In the genomic region with DNA sequence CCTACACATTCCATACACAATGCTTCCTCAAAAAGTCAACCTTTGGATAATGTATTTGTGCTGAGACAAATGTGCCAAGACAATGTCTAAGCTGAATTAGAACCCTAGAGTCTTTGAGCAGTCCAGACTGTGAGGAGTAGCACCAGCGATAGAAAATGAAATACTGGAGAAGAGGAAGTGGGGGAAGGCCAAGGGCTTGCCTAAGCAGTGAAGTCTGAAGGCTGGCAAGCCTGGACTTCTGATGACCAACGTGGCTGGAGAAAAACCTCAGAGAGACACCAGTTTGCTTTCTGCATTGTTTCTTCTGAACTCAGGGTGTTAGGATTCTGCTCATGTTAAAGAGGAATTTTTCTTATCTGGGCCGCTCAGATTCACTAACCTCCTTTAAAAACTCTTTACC, we compare ENCODE assay signal across 35 mouse cellular contexts. TPM values are rescaled to one million over a fixed set of nuclear protein-coding genes. Genes with fewer than 3 reads are reported as not detected.
DNase-seq lines count a peak whose midpoint lies in the region; ATAC-seq and TF ChIP-seq lines count a peak whose summit lies in the region.
"Had no signal": no experiment of that assay in that cellular context is flagged by ENCODE, and none has a peak within 500 bp of the region (broad histone marks: within the 10 kb centered on the region; RNA-seq: fewer than 3 reads in every experiment).

No protein-coding gene starts in this region.

- TF ChIP-seq EP300 in CH12.LX (IDR thresholded peaks at IDR 0.05; ENCODE audit: low read length) = no peak

- no peak for TF ChIP-seq RAD21 in CH12.LX (IDR thresholded peaks at IDR 0.05; ENCODE audit: low read depth, low read length)

- H3K9me3 ChIP-seq in CH12.LX (replicated peaks; ENCODE audit: low read length) = no peaks in the 10 kb centered on the region
- H3K9me3 ChIP-seq in midbrain, embryonic 11.5 days (ENCODE audit: control insufficient read depth, low read length) = no peaks in the 10 kb centered on the region
- H3K9me3 ChIP-seq: forebrain, embryonic 13.5 days; heart, embryonic 12.5 days; hindbrain, embryonic 13.5 days; kidney, embryonic 15.5 days; midbrain, embryonic 15.5 days had no signal

- no peak overlapping the region for H3K9ac ChIP-seq in CH12.LX (ENCODE audit: insufficient read depth, low read depth)
- H3K9ac ChIP-seq in midbrain, embryonic 11.5 days (ENCODE audit: low read length) = no peak overlapping the region
- H3K9ac ChIP-seq: forebrain, embryonic 13.5 days; heart, embryonic 12.5 days; hindbrain, embryonic 13.5 days; kidney, embryonic 15.5 days; liver, embryonic 14.5 days; midbrain, embryonic 15.5 days had no signal

- H3K27ac ChIP-seq in CH12.LX (ENCODE audit: insufficient read depth, low read depth) = no peak overlapping the region
- H3K27ac ChIP-seq in small intestine, adult 2 months (ENCODE audit: insufficient read depth, low read depth, low read length) = peak overlapping the region; percentile 58
- no peak overlapping the region for H3K27ac ChIP-seq in midbrain, embryonic 11.5 days (ENCODE audit: low read depth, low read length)
- H3K27ac ChIP-seq: forebrain, embryonic 13.5 days; hindbrain, embryonic 13.5 days; kidney, embryonic 15.5 days; layer of hippocampus, adult 2 months; liver, embryonic 14.5 days; midbrain, embryonic 15.5 days had no signal

- H3K79me2 ChIP-seq in CH12.LX (replicated peaks; ENCODE audit: control insufficient read depth, extremely low read depth, insufficient read depth, poor library complexity, severe bottlenecking) = no peaks in the 10 kb centered on the region

- 47% methylated on average over 3 of the region's 3 CpGs for whole genome bisulfite sequencing in small intestine, adult 2 months
- 77% methylated on average over 3 of the region's 3 CpGs for WGBS in midbrain, embryonic 11.5 days

- TF ChIP-seq POLR2A in CH12.LX (IDR thresholded peaks at IDR 0.05; ENCODE audit: low read depth, low read length) = no peak
- no peak for TF ChIP-seq POLR2A in small intestine, adult 2 months (IDR thresholded peaks at IDR 0.05; ENCODE audit: low read depth, low read length)

- H3K4me1 ChIP-seq in CH12.LX (ENCODE audit: control insufficient read depth in 1 of 2, insufficient read depth in 2 of 2) = peaks cover 7 to 21% of the 10 kb centered on the region in 2 experiments
- peaks cover 12% of the 10 kb centered on the region; the same call in 1 of the 2 replicates for H3K4me1 ChIP-seq in small intestine, adult 2 months (ENCODE audit: control insufficient read depth, insufficient read depth, insufficient read length, low read length)
- 0 out of 2 replicates have a peak, but pooled peaks cover 3% of the 10 kb centered on the region for H3K4me1 ChIP-seq in midbrain, embryonic 11.5 days (ENCODE audit: control insufficient read depth, insufficient read depth, low read length)
- H3K4me1 ChIP-seq: heart, embryonic 12.5 days had no signal

- H3K36me3 ChIP-seq in CH12.LX (replicated peaks in 1 of 2; ENCODE audit: control insufficient read depth in 1 of 2, insufficient read depth in 1 of 2, low read length in 1 of 2) = no peaks in the 10 kb centered on the region
- peaks cover 10% of the 10 kb centered on the region for H3K36me3 ChIP-seq in small intestine, adult 2 months (ENCODE audit: control insufficient read depth, insufficient read depth, low read length)
- no peaks in the 10 kb centered on the region for H3K36me3 ChIP-seq in midbrain, embryonic 11.5 days (ENCODE audit: control insufficient read depth, insufficient read depth, low read length)
- H3K36me3 ChIP-seq: G1E; heart, embryonic 12.5 days; hindbrain, embryonic 13.5 days; kidney, embryonic 15.5 days; midbrain, embryonic 15.5 days had no signal

- peak overlapping the region; percentile 37 for H3K4me2 ChIP-seq in CH12.LX (ENCODE audit: insufficient read depth, low read depth, poor library complexity, severe bottlenecking)
- H3K4me2 ChIP-seq in midbrain, embryonic 11.5 days = no peak overlapping the region
- H3K4me2 ChIP-seq: forebrain, embryonic 13.5 days; heart, embryonic 12.5 days; hindbrain, embryonic 13.5 days; kidney, embryonic 15.5 days; midbrain, embryonic 15.5 days had no signal

- H3K4me3 ChIP-seq in CH12.LX (replicated peaks in 1 of 3; ENCODE audit: low read depth in 2 of 3, low read length in 2 of 3, poor library complexity in 1 of 3) = no peak overlapping the region
- H3K4me3 ChIP-seq in small intestine, adult 2 months (ENCODE audit: low read depth, low read length) = peak overlapping the region; percentile 50
- H3K4me3 ChIP-seq in midbrain, embryonic 11.5 days (ENCODE audit: low read depth, low read length) = no peak overlapping the region
- H3K4me3 ChIP-seq: forebrain, embryonic 13.5 days; heart, embryonic 12.5 days; hindbrain, embryonic 13.5 days; kidney, embryonic 15.5 days; layer of hippocampus, adult 2 months; midbrain, embryonic 15.5 days had no signal

- no peaks in the 10 kb centered on the region for H3K27me3 ChIP-seq in CH12.LX (replicated peaks)
- no peaks in the 10 kb centered on the region for H3K27me3 ChIP-seq in small intestine, adult 2 months (ENCODE audit: control insufficient read depth, insufficient read depth, low read length)
- peaks cover 3% of the 10 kb centered on the region; the same call in 1 of the 2 replicates for H3K27me3 ChIP-seq in midbrain, embryonic 11.5 days (ENCODE audit: control insufficient read depth, insufficient read depth, low read length)
- H3K27me3 ChIP-seq: kidney, embryonic 15.5 days had no signal

- dilution Hi-C loops in CH12.LX (cut with MboI; ENCODE audit: extremely low pct_ligation_motif_present, extremely low pct_unique_long_range_greater_than_20kb, low sequenced_read_pairs) = no loop called here

- DNase-seq in A20 (ENCODE audit: low read depth, low spot score) (peak; percentile 59), CH12.LX (ENCODE audit: extremely low read depth) (no peak)
- DNase-seq in cerebellum, adult 11-12 months = no peak
- DNase-seq in midbrain, embryonic 11.5 days (ENCODE audit: low spot score, missing footprints) = no peak
- DNase-seq: adrenal gland, postnatal 10 days; cerebellum, adult 8-10 months; cerebellum, postnatal 25 days; gastrocnemius, postnatal 10 days; heart, postnatal 4 days; kidney, adult 18-20 months; kidney, postnatal 25 days; left cerebral cortex, postnatal 4 days; lung, adult 2 months; lung, postnatal 14 days; right cerebral cortex, postnatal 4 days; thymus, postnatal 4 days had no signal

- ATAC-seq in granulocyte monocyte progenitor cell, adult 5-6 weeks (replicated peaks; ENCODE audit: poor library complexity, severe bottlenecking) = peak; percentile 54
- no peak for ATAC-seq in midbrain, embryonic 11.5 days (ENCODE audit: low FRiP score)
- ATAC-seq: forebrain, embryonic 13.5 days; midbrain, embryonic 15.5 days had no signal

- in situ Hi-C loops in CH12.LX (cut with MboI; ENCODE audit: low pct_ligation_motif_present, low pct_unique_long_range_greater_than_20kb, low sequenced_read_pairs) = no loop called here

- no peak for TF ChIP-seq CTCF in CH12.LX (conservative IDR thresholded peaks at IDR 0.05 in 1 of 2, IDR thresholded peaks at IDR 0.05 in 1 of 2; ENCODE audit: low read depth in 2 of 2, low read length in 2 of 2)
- TF ChIP-seq CTCF in small intestine, adult 2 months (IDR thresholded peaks at IDR 0.05; ENCODE audit: extremely low read depth, insufficient read length, insufficient replicate concordance, low read depth, low read length) = no peak

TF ChIP-seq in CH12.LX, 34 proteins besides CTCF, POLR2A, EP300 and RAD21 (continues in another document):
- TF ChIP-seq PAX5 (IDR thresholded peaks at IDR 0.05; ENCODE audit: low read length) = no peak
- no peak for TF ChIP-seq E2F4 (IDR thresholded peaks at IDR 0.05; ENCODE audit: insufficient replicate concordance, low read depth, low read length)
- TF ChIP-seq MXI1 (IDR thresholded peaks at IDR 0.05; ENCODE audit: low read depth, low read length) = no peak
- TF ChIP-seq USF2 (conservative IDR thresholded peaks at IDR 0.05; ENCODE audit: low read depth, low read length) = no peak
- TF ChIP-seq RCOR1 (conservative IDR thresholded peaks at IDR 0.05; ENCODE audit: low read depth, low read length) = no peak
- no peak for TF ChIP-seq MYC (IDR thresholded peaks at IDR 0.05; ENCODE audit: low read depth, low read length)
- TF ChIP-seq MAZ (IDR thresholded peaks at IDR 0.05; ENCODE audit: low read depth, low read length) = no peak

RNA-seq across cellular contexts. Expression of a gene that starts 2.2 kb away (rescaled TPM):
- total RNA-seq in CH12.LX (2012; rRNA removed) (1.2 and 2.2 TPM in 2 replicates), CH12.LX (2014; rRNA removed) (2.8 and 3.1 TPM in 2 replicates)
- 2.5 and 2.8 TPM in 2 replicates for polyA plus RNA-seq in CH12.LX (2012; ENCODE audit: insufficient read length, low read depth)
- total RNA-seq in granulocyte monocyte progenitor cell, adult 5-6 weeks (2014; fragmentation: Nextera tagmentation) = 7.0 and 7.8 TPM in 2 replicates
- total RNA-seq in granulocyte monocyte progenitor cell, adult 5-6 weeks (2017) = 10.3 and 12.5 TPM in 2 replicates
- 6.4 and 37.4 TPM in 2 replicates for polyA plus RNA-seq in small intestine, adult 2 months (2012; rRNA removed)
- 2.4 and 2.9 TPM in 2 replicates for polyA plus RNA-seq in midbrain, embryonic 11.5 days (2014; fragmentation: Nextera tagmentation; extraction: Ambion mirVana)
- polyA plus RNA-seq: G1E had no signal

RNA-seq across cellular contexts. Expression of a gene that starts 22.6 kb away (rescaled TPM):
- total RNA-seq in CH12.LX (2012; rRNA removed) (not detected in 2 replicates), CH12.LX (2014; rRNA removed) (not detected in 2 replicates)
- polyA plus RNA-seq in CH12.LX (2012; ENCODE audit: insufficient read length, low read depth) = not detected in 2 replicates
- total RNA-seq in granulocyte monocyte progenitor cell, adult 5-6 weeks (2014; fragmentation: Nextera tagmentation) = 0.38 TPM in 1 of 2 replicates, not detected in the other
- total RNA-seq in granulocyte monocyte progenitor cell, adult 5-6 weeks (2017) = not detected in 2 replicates
- polyA plus RNA-seq in small intestine, adult 2 months (2012; rRNA removed) = not detected in 2 replicates
- polyA plus RNA-seq in midbrain, embryonic 11.5 days (2014; fragmentation: Nextera tagmentation; extraction: Ambion mirVana) = 0.08 TPM in 1 of 2 replicates, not detected in the other
- total RNA-seq: G1E; gastrocnemius, postnatal 10 days; heart, postnatal 4 days; layer of hippocampus, adult 2 months; layer of hippocampus, postnatal 14 days; left cerebral cortex, postnatal 4 days; megakaryocyte-erythroid progenitor cell, adult 5-6 weeks; neutrophil, adult 5-6 weeks had no signal
- polyA plus RNA-seq: C2C12; embryonic facial prominence, embryonic 11.5 days; forebrain, embryonic 13.5 days; G1E; heart, embryonic 12.5 days; heart, postnatal 0 days; hindbrain, embryonic 13.5 days; limb, embryonic 14.5 days; midbrain, embryonic 15.5 days; stomach, embryonic 14.5 days; thymus, postnatal 0 days had no signal

RNA-seq across cellular contexts. Expression of a gene that starts 36.2 kb away (rescaled TPM):
- total RNA-seq in CH12.LX (2012; rRNA removed) (not detected in 2 replicates), CH12.LX (2014; rRNA removed) (not detected in 2 replicates)
- polyA plus RNA-seq in CH12.LX (2012; ENCODE audit: insufficient read length, low read depth) = 0.04 TPM in 1 of 2 replicates, not detected in the other
- total RNA-seq in granulocyte monocyte progenitor cell, adult 5-6 weeks (2014; fragmentation: Nextera tagmentation) = not detected in 2 replicates
- total RNA-seq in granulocyte monocyte progenitor cell, adult 5-6 weeks (2017) = not detected in 2 replicates
- polyA plus RNA-seq in small intestine, adult 2 months (2012; rRNA removed) = 0.01 and 0.25 TPM in 2 replicates
- polyA plus RNA-seq in midbrain, embryonic 11.5 days (2014; fragmentation: Nextera tagmentation; extraction: Ambion mirVana) = 0.03 TPM in 1 of 2 replicates, not detected in the other
- total RNA-seq: gastrocnemius, postnatal 10 days; heart, postnatal 4 days; layer of hippocampus, adult 2 months; layer of hippocampus, postnatal 14 days; megakaryocyte-erythroid progenitor cell, adult 5-6 weeks; neutrophil, adult 5-6 weeks had no signal
- polyA plus RNA-seq: C2C12; embryonic facial prominence, embryonic 11.5 days; forebrain, embryonic 13.5 days; G1E; heart, embryonic 12.5 days; heart, postnatal 0 days; hindbrain, embryonic 13.5 days; stomach, embryonic 14.5 days; thymus, postnatal 0 days had no signal

RNA-seq across cellular contexts. Expression of a gene that starts 51.2 kb away (rescaled TPM):
- total RNA-seq in CH12.LX (2012; rRNA removed) (not detected in 2 replicates), CH12.LX (2014; rRNA removed) (not detected in 2 replicates)
- polyA plus RNA-seq in CH12.LX (2012; ENCODE audit: insufficient read length, low read depth) = not detected in 2 replicates
- 0.13 TPM in 1 of 2 replicates, not detected in the other for total RNA-seq in granulocyte monocyte progenitor cell, adult 5-6 weeks (2014; fragmentation: Nextera tagmentation)
- 0.13 TPM in 1 of 2 replicates, not detected in the other for total RNA-seq in granulocyte monocyte progenitor cell, adult 5-6 weeks (2017)
- 1.7 and 3.1 TPM in 2 replicates for polyA plus RNA-seq in small intestine, adult 2 months (2012; rRNA removed)
- polyA plus RNA-seq in midbrain, embryonic 11.5 days (2014; fragmentation: Nextera tagmentation; extraction: Ambion mirVana) = 8.1 and 9.8 TPM in 2 replicates
- total RNA-seq: megakaryocyte-erythroid progenitor cell, adult 5-6 weeks; neutrophil, adult 5-6 weeks had no signal
- polyA plus RNA-seq: G1E had no signal
